Mouse (Mus musculus): ENCODE data around the gene Tle4. TPM values are rescaled to one million over a fixed set of nuclear protein-coding genes. Genes with fewer than 3 reads are reported as not detected.

Tle4 gene
- total and polyA plus RNA-seq, 3 experiments: 18.9 to 27.7 (median 23.4) TPM

DNA sequence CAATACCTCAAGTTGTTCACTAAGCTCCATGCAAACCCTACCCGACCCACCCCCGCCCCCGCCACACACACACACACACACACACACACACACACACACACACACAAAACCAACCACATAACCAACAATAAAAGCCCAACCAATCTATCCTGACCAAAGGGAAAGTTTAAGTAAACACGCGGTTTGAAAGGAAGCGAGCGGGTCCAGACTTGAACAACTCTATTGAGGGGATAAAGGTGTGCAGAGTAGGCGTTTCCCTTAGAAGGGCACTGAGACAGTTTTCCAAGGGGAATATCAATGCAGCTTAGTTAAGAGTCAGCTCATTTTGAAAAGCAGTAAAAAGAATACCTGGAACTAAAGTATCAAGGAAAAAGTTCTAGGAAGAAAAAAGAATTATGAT, 128.5 kb downstream of the Tle4 start:
- peak; percentile 25 for DNase-seq (ENCODE audit: extremely low read depth)
- peaks cover 8% of the 10 kb centered on the region for H3K79me2 ChIP-seq (replicated peaks; ENCODE audit: control insufficient read depth, extremely low read depth, insufficient read depth, poor library complexity, severe bottlenecking)
- dilution Hi-C loops (cut with MboI; ENCODE audit: extremely low pct_ligation_motif_present, extremely low pct_unique_long_range_greater_than_20kb, low sequenced_read_pairs): no loop called here
- H3K27ac ChIP-seq (ENCODE audit: insufficient read depth, low read depth): peak overlapping the region; percentile 84
- peaks cover 12 to 27% of the 10 kb centered on the region in 2 experiments for H3K36me3 ChIP-seq (replicated peaks in 1 of 2; ENCODE audit: control insufficient read depth in 1 of 2, insufficient read depth in 1 of 2, low read length in 1 of 2)
- no peak overlapping the region for H3K4me3 ChIP-seq (replicated peaks in 1 of 3; ENCODE audit: low read depth in 2 of 3, low read length in 2 of 3, poor library complexity in 1 of 3)
- H3K9ac ChIP-seq (ENCODE audit: insufficient read depth, low read depth): peak overlapping the region; percentile 21; the same call in 1 of the 2 replicates
- no peaks in the 10 kb centered on the region for H3K9me3 ChIP-seq (replicated peaks; ENCODE audit: low read length)
- no peaks in the 10 kb centered on the region for H3K27me3 ChIP-seq (replicated peaks)
- peaks cover 15 to 54% of the 10 kb centered on the region in 2 experiments for H3K4me1 ChIP-seq (ENCODE audit: control insufficient read depth in 1 of 2, insufficient read depth in 2 of 2)
- H3K4me2 ChIP-seq (ENCODE audit: insufficient read depth, low read depth, poor library complexity, severe bottlenecking): peak overlapping the region; percentile 100
- TF ChIP-seq JUND (conservative IDR thresholded peaks at IDR 0.05; ENCODE audit: low read depth, low read length) (no peak), NELFE (IDR thresholded peaks at IDR 0.05; ENCODE audit: low read depth, low read length) (no peak), SIN3A (IDR thresholded peaks at IDR 0.05; ENCODE audit: low read length) (no peak), ZKSCAN1 (IDR thresholded peaks at IDR 0.05; ENCODE audit: borderline replicate concordance, low read depth, low read length) (no peak), CHD1 (IDR thresholded peaks at IDR 0.05; ENCODE audit: low read depth, low read length) (no peak; the same call in 1 of the 2 replicates), MAFK (IDR thresholded peaks at IDR 0.05; ENCODE audit: insufficient replicate concordance, low read length) (0 out of 2 replicates have a peak, but pooled peaks have one; percentile 10), TCF12 (IDR thresholded peaks at IDR 0.05; ENCODE audit: low read depth, low read length) (no peak), POLR2A (IDR thresholded peaks at IDR 0.05; ENCODE audit: low read depth, low read length) (no peak), BHLHE40 (IDR thresholded peaks at IDR 0.05; ENCODE audit: low read depth, low read length) (0 out of 2 replicates have a peak, but pooled peaks have one; percentile 12), ZC3H11A (IDR thresholded peaks at IDR 0.05; ENCODE audit: low read depth, low read length) (no peak), ETS1 (conservative IDR thresholded peaks at IDR 0.05; ENCODE audit: low read depth, low read length) (0 out of 2 replicates have a peak, but pooled peaks have one; percentile 27)
- in situ Hi-C loops (cut with MboI; ENCODE audit: low pct_ligation_motif_present, low pct_unique_long_range_greater_than_20kb, low sequenced_read_pairs): no loop called here

DNA sequence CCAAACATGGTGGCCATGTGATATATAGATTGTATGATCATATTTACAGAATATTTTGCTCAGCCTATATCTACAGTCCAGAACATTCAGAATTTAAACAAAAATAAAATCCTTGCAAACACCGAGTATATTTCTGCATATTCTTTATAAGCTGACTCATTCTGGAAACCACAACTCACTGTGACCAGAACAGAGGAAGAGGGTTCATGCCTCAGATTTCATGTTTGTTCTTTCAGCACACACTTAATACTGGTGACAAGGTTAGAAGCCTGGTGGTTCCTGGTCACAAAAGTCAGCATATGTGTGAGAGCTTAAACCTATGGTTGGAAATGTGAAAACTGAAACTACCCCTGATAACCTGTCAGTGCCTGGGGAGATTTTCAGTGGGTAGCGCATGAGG, 129.1 kb downstream of the Tle4 start:
- Histone ChIP-seq H3K4me1 (ENCODE audit: control insufficient read depth in 1 of 2, insufficient read depth in 2 of 2) (peaks cover 15 to 60% of the 10 kb centered on the region in 2 experiments), H3K9me3 (replicated peaks; ENCODE audit: low read length) (no peaks in the 10 kb centered on the region), H3K79me2 (replicated peaks; ENCODE audit: control insufficient read depth, extremely low read depth, insufficient read depth, poor library complexity, severe bottlenecking) (peaks cover 8% of the 10 kb centered on the region), H3K9ac (ENCODE audit: insufficient read depth, low read depth) (peak overlapping the region; percentile 21; the same call in 1 of the 2 replicates), H3K27me3 (replicated peaks) (no peaks in the 10 kb centered on the region), H3K4me3 (replicated peaks in 1 of 3; ENCODE audit: low read depth in 2 of 3, low read length in 2 of 3, poor library complexity in 1 of 3) (no peak overlapping the region), H3K4me2 (ENCODE audit: insufficient read depth, low read depth, poor library complexity, severe bottlenecking) (peak overlapping the region; percentile 100), H3K36me3 (replicated peaks in 1 of 2; ENCODE audit: control insufficient read depth in 1 of 2, insufficient read depth in 1 of 2, low read length in 1 of 2) (peaks cover 17 to 33% of the 10 kb centered on the region in 2 experiments), H3K27ac (ENCODE audit: insufficient read depth, low read depth) (peak overlapping the region; percentile 84)
- dilution Hi-C loops (cut with MboI; ENCODE audit: extremely low pct_ligation_motif_present, extremely low pct_unique_long_range_greater_than_20kb, low sequenced_read_pairs): no loop called here
- in situ Hi-C loops (cut with MboI; ENCODE audit: low pct_ligation_motif_present, low pct_unique_long_range_greater_than_20kb, low sequenced_read_pairs): no loop called here
- DNase-seq (ENCODE audit: extremely low read depth): peak; percentile 70
- no peak for TF ChIP-seq ZKSCAN1 (IDR thresholded peaks at IDR 0.05; ENCODE audit: borderline replicate concordance, low read depth, low read length)
- TF ChIP-seq JUN (IDR thresholded peaks at IDR 0.05; ENCODE audit: insufficient read depth, low read depth, low read length): peak; percentile 92
- peak; percentile 63 for TF ChIP-seq ETS1 (conservative IDR thresholded peaks at IDR 0.05; ENCODE audit: low read depth, low read length)
- 0 out of 2 replicates have a peak, but pooled peaks have one; percentile 60 for TF ChIP-seq CHD1 (IDR thresholded peaks at IDR 0.05; ENCODE audit: low read depth, low read length)
- no peak; the same call in 1 of the 2 replicates for TF ChIP-seq MXI1 (IDR thresholded peaks at IDR 0.05; ENCODE audit: low read depth, low read length)
- TF ChIP-seq RCOR1 (conservative IDR thresholded peaks at IDR 0.05; ENCODE audit: low read depth, low read length): peak; percentile 70; the same call in 1 of the 2 replicates
- 0 out of 2 replicates have a peak, but pooled peaks have one; percentile 17 for TF ChIP-seq TBP (conservative IDR thresholded peaks at IDR 0.05; ENCODE audit: low read depth, low read length)
- TF ChIP-seq JUND (conservative IDR thresholded peaks at IDR 0.05; ENCODE audit: low read depth, low read length): peak; percentile 97
- no peak for TF ChIP-seq HCFC1 (IDR thresholded peaks at IDR 0.05; ENCODE audit: low read depth, low read length)
- TF ChIP-seq MYC (IDR thresholded peaks at IDR 0.05; ENCODE audit: low read depth, low read length): peak; percentile 80
- peak; percentile 15; the same call in 1 of the 2 replicates for TF ChIP-seq ZNF384 (IDR thresholded peaks at IDR 0.05; ENCODE audit: low read depth, low read length)
- TF ChIP-seq CHD2 (IDR thresholded peaks at IDR 0.05; ENCODE audit: low read length): peak; percentile 35; the same call in 1 of the 2 replicates
- no peak; the same call in 1 of the 2 replicates for TF ChIP-seq POLR2AphosphoS2 (IDR thresholded peaks at IDR 0.05; ENCODE audit: low read depth, low read length)
- no peak for TF ChIP-seq UBTF (IDR thresholded peaks at IDR 0.05; ENCODE audit: low read depth, low read length)
- no peak for TF ChIP-seq CTCF (conservative IDR thresholded peaks at IDR 0.05 in 1 of 2, IDR thresholded peaks at IDR 0.05 in 1 of 2; ENCODE audit: low read depth in 2 of 2, low read length in 2 of 2)
- 0 out of 2 replicates have a peak, but pooled peaks have one; percentile 55 for TF ChIP-seq MAFK (IDR thresholded peaks at IDR 0.05; ENCODE audit: insufficient replicate concordance, low read length)
- TF ChIP-seq MEF2A (IDR thresholded peaks at IDR 0.05; ENCODE audit: borderline replicate concordance, low read depth, low read length): 0 out of 2 replicates have a peak, but pooled peaks have one; percentile 33
- TF ChIP-seq RAD21 (IDR thresholded peaks at IDR 0.05; ENCODE audit: low read depth, low read length): no peak; the same call in 1 of the 2 replicates
- peak; percentile 82 for TF ChIP-seq BHLHE40 (IDR thresholded peaks at IDR 0.05; ENCODE audit: low read depth, low read length)
- peak; percentile 65; the same call in 1 of the 2 replicates for TF ChIP-seq SIN3A (IDR thresholded peaks at IDR 0.05; ENCODE audit: low read length)
- TF ChIP-seq IRF4 (IDR thresholded peaks at IDR 0.05; ENCODE audit: low read depth, low read length): peak; percentile 98
- no peak for TF ChIP-seq SMC3 (IDR thresholded peaks at IDR 0.05; ENCODE audit: low read depth, low read length)
- peak; percentile 56; the same call in 1 of the 2 replicates for TF ChIP-seq TCF12 (IDR thresholded peaks at IDR 0.05; ENCODE audit: low read depth, low read length)
- no peak for TF ChIP-seq USF2 (conservative IDR thresholded peaks at IDR 0.05; ENCODE audit: low read depth, low read length)
- peak; percentile 38; the same call in 1 of the 2 replicates for TF ChIP-seq MAX (IDR thresholded peaks at IDR 0.05; ENCODE audit: low read length)
- no peak for TF ChIP-seq NRF1 (IDR thresholded peaks at IDR 0.05; ENCODE audit: low read depth, low read length)
- peak; percentile 96 for TF ChIP-seq EP300 (IDR thresholded peaks at IDR 0.05; ENCODE audit: low read length)
